Mouse (Mus musculus) lung, postnatal 0 days (tissue): ENCODE results near the gene Dbx1.

ENCODE experiments used
- CTCF ChIP-seq: IDR thresholded peaks from 2 replicates; pipeline ENCODE4 v1.5.1; 2016; ENCODE audit warnings: antibody characterized with exemption, mild to moderate bottlenecking
- EP300 ChIP-seq: IDR thresholded peaks from 2 replicates; pipeline ENCODE4 v1.6.1; 2016; ENCODE audit warnings: antibody characterized with exemption, mild to moderate bottlenecking, control low read depth

- TF ChIP-seq CTCF (no peak), EP300 (no peak)
Observed at GRCm38 (mm10) chr7:49617087-49617486, 19.6 kb downstream of the Dbx1 start.
